In the genomic region with DNA sequence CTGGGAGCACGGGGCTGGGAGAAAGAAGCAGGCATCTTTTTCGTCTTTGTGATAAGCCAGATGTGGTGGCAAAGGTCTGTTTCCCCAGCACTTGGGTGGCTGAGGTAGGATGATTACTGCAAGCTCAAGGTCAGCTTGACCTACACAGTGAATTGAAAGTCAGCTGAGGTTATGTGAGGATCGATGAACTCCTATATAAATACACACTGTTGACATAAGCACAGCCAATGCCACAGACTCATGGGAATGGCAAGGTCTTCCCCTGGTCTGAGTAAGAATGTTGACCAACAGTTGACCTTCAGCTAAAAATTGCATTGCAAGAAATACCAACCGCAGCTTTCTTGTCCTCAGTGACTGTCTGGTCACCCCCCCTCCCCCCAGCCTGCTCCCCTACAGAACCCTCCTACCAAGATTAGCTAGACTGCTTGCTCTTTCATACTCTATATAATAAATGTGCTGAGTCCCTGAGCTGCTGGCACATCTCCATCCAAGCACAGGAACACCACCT, we compare ENCODE assay signal across 17 mouse cellular contexts.
"Had no signal": no experiment of that assay in that cellular context is flagged by ENCODE, and none has a peak within 500 bp of the region (broad histone marks: within the 10 kb centered on the region; RNA-seq: fewer than 3 reads in every experiment).

No protein-coding gene starts in this region.

- H3K27me3 ChIP-seq: limb, embryonic 12.5 days; liver, embryonic 13.5 days; neural tube, embryonic 15.5 days; stomach, embryonic 15.5 days had no signal

- H3K9me3 ChIP-seq: limb, embryonic 12.5 days; midbrain, embryonic 10.5 days; neural tube, embryonic 15.5 days; stomach, embryonic 15.5 days had no signal

- DNase-seq: kidney, adult 9 months; kidney, postnatal 36 days; layer of hippocampus, adult 9-11 months; layer of hippocampus, postnatal 36 days; liver, embryonic 13.5 days; lung, embryonic 14.5 days; lung, postnatal 10 days; lung, postnatal 4 days; midbrain, embryonic 14.5 days; right cerebral cortex, postnatal 14 days; thymus, postnatal 4 days had no signal

- H3K4me1 ChIP-seq: limb, embryonic 12.5 days; midbrain, embryonic 10.5 days; neural tube, embryonic 15.5 days; stomach, embryonic 15.5 days had no signal

- H3K4me2 ChIP-seq: limb, embryonic 12.5 days; liver, embryonic 13.5 days; lung, embryonic 14.5 days; neural tube, embryonic 15.5 days; stomach, embryonic 15.5 days had no signal

- H3K4me3 ChIP-seq: limb, embryonic 12.5 days; liver, embryonic 13.5 days; midbrain, embryonic 10.5 days; myocyte; neural tube, embryonic 15.5 days; stomach, embryonic 15.5 days had no signal

- H3K36me3 ChIP-seq: limb, embryonic 12.5 days; liver, embryonic 13.5 days; midbrain, embryonic 10.5 days; neural tube, embryonic 15.5 days; stomach, embryonic 15.5 days had no signal

- H3K27ac ChIP-seq: kidney, postnatal 0 days; limb, embryonic 12.5 days; liver, embryonic 13.5 days; midbrain, embryonic 10.5 days; neural tube, embryonic 15.5 days; stomach, embryonic 15.5 days had no signal

- H3K9ac ChIP-seq: limb, embryonic 12.5 days; liver, embryonic 13.5 days; lung, embryonic 14.5 days; neural tube, embryonic 15.5 days; stomach, embryonic 15.5 days had no signal
